Mouse (Mus musculus) lung, embryonic 14.5 days (tissue): Measurements from ENCODE around the gene Usp12. TPM values are rescaled to one million over a fixed set of nuclear protein-coding genes. Genes with fewer than 3 reads are reported as not detected.

Source experiments
- ATAC-seq: fragments of 200-750 bp; cut with Nextera tagmentation; 2 replicates; pipeline ENCODE4 v1.8.0; 2017; ENCODE audit warnings: mild to moderate bottlenecking, moderate TSS enrichment, moderate library complexity; ENCODE audit not compliant: insufficient read depth
- DNase-seq: peaks from one replicate; pipeline ENCODE4 v3.0.0-alpha.2; 2015
- H3K27ac ChIP-seq: fragments of 300-500 bp; sonication (generic); 2 replicates; pipeline ENCODE4 v1.5.1; 2014; ENCODE audit warnings: low read depth, mild to moderate bottlenecking, moderate library complexity
- H3K27me3 ChIP-seq: fragments of 300-500 bp; sonication (generic); 2 replicates; pipeline ENCODE4 v1.6.1; 2014; ENCODE audit warnings: low read length, control low read depth; ENCODE audit not compliant: insufficient read depth
- H3K36me3 ChIP-seq: fragments of 300-500 bp; sonication (generic); 2 replicates; pipeline ENCODE4 v1.6.1; 2014; ENCODE audit warnings: control low read depth; ENCODE audit not compliant: insufficient read depth
- H3K4me1 ChIP-seq: fragments of 300-500 bp; sonication (generic); 2 replicates; pipeline ENCODE4 v1.6.1; 2014; ENCODE audit warnings: antibody characterized with exemption, control low read depth; ENCODE audit not compliant: insufficient read depth
- H3K4me2 ChIP-seq: fragments of 300-500 bp; sonication (generic); 2 replicates; pipeline ENCODE4 v1.6.1; 2014; ENCODE audit warnings: mild to moderate bottlenecking
- H3K4me3 ChIP-seq: fragments of 300-500 bp; sonication (generic); 2 replicates; pipeline ENCODE4 v1.5.1; 2014; ENCODE audit warnings: low read depth, low read length
- H3K9ac ChIP-seq: fragments of 300-500 bp; sonication (generic); 2 replicates; pipeline ENCODE4 v1.6.1; 2014
- H3K9me3 ChIP-seq: fragments of 300-500 bp; sonication (generic); 2 replicates; pipeline ENCODE4 v1.6.1; 2016; ENCODE audit warnings: low read depth, low read length, control low read depth
- CTCF ChIP-seq: IDR thresholded peaks from 2 replicates; pipeline ENCODE4 v1.5.1; 2016; ENCODE audit warnings: antibody characterized with exemption, low read depth
- WGBS: fragments of 180-500 bp; shearing (Covaris S2); extraction: QIAGEN DNeasy Blood & Tissue Kit; methylation state at CpG from one replicate; pipeline ENCODE4 v1.1.7; 2014; 5-methylcytosine and 5-hydroxymethylcytosine counted together
- polyA plus RNA-seq: library from polyadenylated mRNA; unstranded; fragments of >200 nt; fragmentation: Nextera tagmentation; extraction: Ambion mirVana; gene quantifications from 2 replicates; pipeline ENCODE4 v1.2.1, GENCODE M21; 2014

Usp12 gene
- polyA plus RNA-seq, 1 experiment from 2014 or later: 13.7 TPM

DNA sequence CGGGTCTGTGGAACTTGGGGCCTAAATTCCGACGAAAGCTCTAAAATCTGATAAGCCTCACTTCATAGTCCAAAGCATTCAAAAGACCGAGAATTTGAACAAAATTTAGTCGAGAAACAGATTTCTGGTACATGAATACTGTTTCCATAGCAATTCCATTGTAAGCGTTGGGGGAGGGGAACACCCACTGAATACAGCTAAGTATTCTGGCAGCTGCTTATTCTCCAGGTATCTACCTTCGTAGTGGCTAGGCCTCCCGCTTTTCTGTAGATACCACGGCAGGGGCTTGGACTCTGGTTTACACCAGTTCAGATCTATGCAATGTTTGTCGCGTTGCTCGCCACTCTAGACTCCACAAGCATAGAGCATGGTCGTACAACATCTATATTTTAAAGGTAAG, 922 bp upstream of the Usp12 start:
- no peak overlapping the region for H3K9ac ChIP-seq
- no peak overlapping the region for H3K4me3 ChIP-seq
- peaks cover 11% of the 10 kb centered on the region for H3K4me1 ChIP-seq
- no peak for DNase-seq
- 78% methylated on average over 13 of the region's 13 CpGs for WGBS
- H3K36me3 ChIP-seq: no peaks in the 10 kb centered on the region
- no peak for TF ChIP-seq CTCF
- H3K4me2 ChIP-seq: no peak overlapping the region
- no peak overlapping the region for H3K27ac ChIP-seq
- H3K9me3 ChIP-seq: no peaks in the 10 kb centered on the region
- no peaks in the 10 kb centered on the region for H3K27me3 ChIP-seq
- no peak for ATAC-seq

- ATAC-seq (peak; percentile 70), DNase-seq (peak; percentile 64)
- H3K4me3 ChIP-seq: peak overlapping the region; percentile 91
- peak overlapping the region; percentile 87 for H3K4me2 ChIP-seq
- peaks cover 15% of the 10 kb centered on the region for H3K4me1 ChIP-seq
- H3K9ac ChIP-seq: peak overlapping the region; percentile 91
- H3K27me3 ChIP-seq: no peaks in the 10 kb centered on the region
- TF ChIP-seq CTCF: no peak
- peak overlapping the region; percentile 93 for H3K27ac ChIP-seq
- no peaks in the 10 kb centered on the region for H3K36me3 ChIP-seq
- 1% methylated on average over 83 of the region's 83 CpGs for WGBS
- H3K9me3 ChIP-seq: no peaks in the 10 kb centered on the region
These were observed 538 bp downstream of the Usp12 start for GRCm38 (mm10) chr5:146794084-146794852.

DNA sequence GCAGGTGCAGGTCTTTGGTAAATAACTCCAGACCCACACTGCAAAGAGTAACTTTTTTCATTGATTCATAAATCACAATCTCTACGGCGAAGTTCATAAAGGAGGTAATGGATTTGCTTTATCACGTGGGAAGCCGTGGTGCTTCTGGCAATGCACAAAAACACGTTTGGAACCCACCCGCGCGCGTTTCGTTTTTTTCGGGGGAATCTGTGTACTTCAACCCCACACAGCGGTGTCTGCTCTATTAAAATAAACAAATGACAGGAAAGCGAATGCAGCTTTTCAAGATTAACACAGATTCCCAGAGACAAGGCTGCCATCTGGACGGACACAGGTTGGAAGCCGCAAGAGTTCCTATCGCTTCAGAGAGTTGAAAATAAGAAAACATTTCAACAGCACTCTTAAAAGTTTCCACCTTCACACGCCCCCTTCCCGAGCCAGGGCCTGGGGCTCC, 1.1 kb downstream of the Usp12 start:
- no peak for ATAC-seq
- Histone ChIP-seq H3K36me3 (no peaks in the 10 kb centered on the region), H3K9ac (peak overlapping the region; percentile 91), H3K4me2 (peak overlapping the region; percentile 87), H3K27ac (peak overlapping the region; percentile 93), H3K9me3 (no peaks in the 10 kb centered on the region), H3K4me3 (peak overlapping the region; percentile 91), H3K27me3 (no peaks in the 10 kb centered on the region), H3K4me1 (peaks cover 15% of the 10 kb centered on the region)
- DNase-seq: no peak
- TF ChIP-seq CTCF: no peak
- WGBS: 2% methylated on average over 18 of the region's 18 CpGs

DNA sequence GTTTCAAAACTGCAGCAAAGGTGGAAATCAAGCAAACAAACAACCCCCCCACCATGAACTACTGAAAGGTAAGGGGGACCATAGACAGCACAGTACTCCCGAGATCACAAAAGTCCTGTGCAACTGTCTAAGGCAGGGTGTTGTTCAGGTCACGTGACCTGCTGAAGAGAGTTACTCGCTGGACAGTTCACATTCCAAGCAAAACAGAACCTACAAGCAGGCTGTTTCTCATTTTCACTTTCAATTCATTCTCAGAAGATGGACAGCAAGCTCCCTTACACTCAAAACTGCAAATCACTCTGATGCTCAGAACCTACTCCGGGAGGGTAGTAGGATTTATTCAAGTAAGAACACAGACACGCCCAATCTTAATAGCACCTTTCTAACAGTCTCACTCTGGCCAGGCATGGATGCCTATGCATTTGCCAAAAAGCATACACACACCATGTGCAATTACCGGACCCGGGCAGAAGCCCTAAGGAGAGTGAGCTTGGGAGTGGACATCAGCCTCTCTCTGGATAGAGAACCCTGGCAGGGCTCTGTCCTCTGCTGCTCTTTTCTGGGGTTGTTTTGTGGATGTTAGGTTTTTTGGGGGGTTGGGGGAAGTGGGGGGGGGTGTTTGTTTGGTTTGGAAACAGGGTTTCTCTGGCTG, 2.5 kb downstream of the Usp12 start:
- H3K27ac ChIP-seq: no peak overlapping the region
- no peak overlapping the region; the same call in 1 of the 2 replicates for H3K4me2 ChIP-seq
- TF ChIP-seq CTCF: no peak
- peaks cover 15% of the 10 kb centered on the region for H3K4me1 ChIP-seq
- ATAC-seq: no peak
- WGBS: 72% methylated on average over 7 of the region's 7 CpGs
- H3K9me3 ChIP-seq: no peaks in the 10 kb centered on the region
- H3K27me3 ChIP-seq: no peaks in the 10 kb centered on the region
- no peaks in the 10 kb centered on the region for H3K36me3 ChIP-seq
- H3K9ac ChIP-seq: no peak overlapping the region
- no peak overlapping the region for H3K4me3 ChIP-seq
- DNase-seq: no peak

DNA sequence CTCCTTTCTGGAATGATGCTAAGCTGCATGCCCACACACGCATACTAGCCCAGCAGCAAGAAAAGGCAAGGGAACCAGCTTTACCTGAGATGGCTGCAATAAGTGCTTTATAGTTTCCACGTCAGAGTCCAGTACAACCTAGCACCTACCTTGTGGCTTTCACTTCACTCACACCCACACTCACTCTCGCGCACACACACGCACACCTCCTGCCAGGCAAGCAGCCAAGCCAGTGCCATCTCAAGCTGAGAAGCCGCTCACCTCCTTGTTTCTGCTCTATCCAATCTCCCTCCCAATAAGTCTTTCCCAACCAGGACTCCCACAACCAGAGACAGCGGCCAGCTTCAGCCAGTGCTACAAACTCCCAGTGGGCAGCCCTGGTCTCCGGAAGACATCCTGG, 3.9 kb downstream of the Usp12 start:
- Histone ChIP-seq H3K36me3 (no peaks in the 10 kb centered on the region), H3K4me1 (peaks cover 15% of the 10 kb centered on the region), H3K27ac (no peak overlapping the region), H3K9me3 (no peaks in the 10 kb centered on the region), H3K27me3 (no peaks in the 10 kb centered on the region), H3K9ac (0 out of 2 replicates have a peak overlapping the region, but pooled peaks have one; percentile 13), H3K4me2 (no peak overlapping the region), H3K4me3 (no peak overlapping the region)
- TF ChIP-seq CTCF: no peak
- ATAC-seq (no peak), DNase-seq (no peak)
- 69% methylated on average over 8 of the region's 8 CpGs for WGBS

- Histone ChIP-seq H3K4me3 (no peak overlapping the region), H3K4me2 (no peak overlapping the region), H3K36me3 (no peaks in the 10 kb centered on the region), H3K9ac (no peak overlapping the region), H3K27me3 (no peaks in the 10 kb centered on the region), H3K27ac (no peak overlapping the region), H3K9me3 (no peaks in the 10 kb centered on the region), H3K4me1 (peaks cover 15% of the 10 kb centered on the region)
- DNase-seq: no peak
- 70% methylated on average over 9 of the region's 9 CpGs for WGBS
- TF ChIP-seq CTCF: no peak
- no peak for ATAC-seq
These were observed 5.4 kb downstream of the Usp12 start for GRCm38 (mm10) chr5:146789413-146789812.

DNA sequence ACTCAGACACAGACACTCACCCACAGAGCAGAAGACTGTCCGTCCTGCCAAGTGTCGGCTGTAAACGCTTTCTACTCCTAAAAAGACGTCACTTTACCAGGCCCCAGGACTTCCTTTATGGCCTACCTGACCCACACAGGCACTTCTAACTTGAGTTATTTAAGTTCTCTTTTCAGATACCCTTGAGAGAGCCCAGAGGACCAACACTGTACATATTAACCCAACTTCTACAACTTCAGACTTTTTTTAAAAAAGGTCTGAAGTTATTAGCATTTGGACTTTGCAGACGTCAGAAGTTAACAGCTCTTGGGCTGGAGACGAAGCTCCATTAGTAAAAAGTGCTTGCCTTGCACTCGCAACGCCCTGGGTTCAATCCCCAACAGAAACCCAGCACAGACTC, 8.7 kb downstream of the Usp12 start:
- no peak for TF ChIP-seq CTCF
- Histone ChIP-seq H3K4me3 (no peak overlapping the region), H3K27ac (no peak overlapping the region), H3K36me3 (peaks cover 4% of the 10 kb centered on the region; the same call in 1 of the 2 replicates), H3K4me2 (no peak overlapping the region), H3K9ac (no peak overlapping the region), H3K4me1 (peaks cover 8% of the 10 kb centered on the region; the same call in 1 of the 2 replicates), H3K9me3 (no peaks in the 10 kb centered on the region), H3K27me3 (no peaks in the 10 kb centered on the region)
- ATAC-seq (no peak), DNase-seq (no peak)
- 58% methylated on average over 8 of the region's 8 CpGs for WGBS
